Comparison of ENCODE assay signal across 8 mouse cellular contexts in the genomic region with DNA sequence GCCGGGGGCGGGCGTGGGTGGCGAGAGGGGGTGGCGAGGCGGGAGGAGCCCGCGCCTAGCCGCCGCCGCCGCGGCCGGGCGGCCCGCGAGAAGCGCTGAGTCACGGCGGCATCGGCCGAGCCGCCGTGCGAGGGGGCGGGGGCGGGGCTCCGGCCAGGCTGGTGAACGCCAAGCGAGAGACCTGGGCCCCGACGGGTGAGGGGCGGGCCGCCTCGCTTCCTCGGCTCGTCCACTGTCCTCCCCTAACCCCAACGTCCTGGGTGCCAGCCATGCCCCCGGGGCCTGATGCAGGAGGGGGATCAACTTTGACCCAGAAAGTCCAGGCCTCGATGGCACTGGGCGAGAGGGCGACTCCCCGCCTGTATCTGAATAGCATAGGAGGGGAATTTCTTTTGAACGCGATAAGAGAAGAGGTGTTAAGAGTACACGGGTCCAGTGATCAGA. TPM values are rescaled to one million over a fixed set of nuclear protein-coding genes. Genes with fewer than 3 reads are reported as not detected.
DNase-seq lines count a peak whose midpoint lies in the region; ATAC-seq lines count a peak whose summit lies in the region.

A gene (minus strand): TSS at position 136 of the 444 bp plus-strand sequence.

- no peaks in the 10 kb centered on the region for H3K4me1 ChIP-seq in intestine, embryonic 14.5 days (replicated peaks; ENCODE audit: control insufficient read depth, insufficient read depth, low read length)
- H3K4me1 ChIP-seq in limb, embryonic 12.5 days (replicated peaks), result peaks cover 3% of the 10 kb centered on the region; the same call in 1 of the 2 replicates
- H3K4me1 ChIP-seq in midbrain, embryonic 13.5 days (replicated peaks), result 0 out of 2 replicates have a peak, but pooled peaks cover 3% of the 10 kb centered on the region

- peak within 1 kb of the TSS; percentile 56 for H3K9ac ChIP-seq in intestine, embryonic 14.5 days (ENCODE audit: low read length)
- peak within 1 kb of the TSS; percentile 81 for H3K9ac ChIP-seq in limb, embryonic 12.5 days (replicated peaks)
- H3K9ac ChIP-seq in midbrain, embryonic 13.5 days (replicated peaks), result peak within 1 kb of the TSS; percentile 83

- peak within 1 kb of the TSS; percentile 78 for H3K4me2 ChIP-seq in intestine, embryonic 14.5 days (ENCODE audit: low read length)
- peak within 1 kb of the TSS; percentile 78 for H3K4me2 ChIP-seq in limb, embryonic 12.5 days
- H3K4me2 ChIP-seq in midbrain, embryonic 13.5 days (replicated peaks), result peak within 1 kb of the TSS; percentile 81

- peak within 1 kb of the TSS; percentile 52 for H3K4me3 ChIP-seq in intestine, embryonic 14.5 days (ENCODE audit: low read depth, low read length)
- peak within 1 kb of the TSS; percentile 73 for H3K4me3 ChIP-seq in limb, embryonic 12.5 days (replicated peaks)
- peak within 1 kb of the TSS; percentile 76 for H3K4me3 ChIP-seq in midbrain, embryonic 13.5 days (replicated peaks)

- WGBS in intestine, embryonic 14.5 days, result 2% methylated on average over 23 of the region's 46 CpGs
- under 1% methylated on average over 37 of the region's 46 CpGs for WGBS in limb, embryonic 12.5 days
- WGBS in midbrain, embryonic 13.5 days, result 1% methylated on average over 46 of the region's 46 CpGs

- H3K36me3 ChIP-seq in intestine, embryonic 14.5 days (ENCODE audit: control insufficient read depth, insufficient read depth, low read length), result no peaks in the 10 kb centered on the region
- H3K36me3 ChIP-seq in limb, embryonic 12.5 days, result no peaks in the 10 kb centered on the region
- no peaks in the 10 kb centered on the region for H3K36me3 ChIP-seq in midbrain, embryonic 13.5 days

- H3K9me3 ChIP-seq in intestine, embryonic 14.5 days (ENCODE audit: control insufficient read depth, low read length), result no peaks in the 10 kb centered on the region
- no peaks in the 10 kb centered on the region for H3K9me3 ChIP-seq in limb, embryonic 12.5 days
- no peaks in the 10 kb centered on the region for H3K9me3 ChIP-seq in midbrain, embryonic 13.5 days

- H3K27ac ChIP-seq in intestine, embryonic 14.5 days (ENCODE audit: low read depth), result no peak within 1 kb of the TSS
- H3K27ac ChIP-seq in limb, embryonic 12.5 days, result peak within 1 kb of the TSS; percentile 35; the same call in 1 of the 2 replicates
- 0 out of 2 replicates have a peak within 1 kb of the TSS, but pooled peaks have one; percentile 30 for H3K27ac ChIP-seq in midbrain, embryonic 13.5 days

- DNase-seq in urinary bladder, adult 2 months (ENCODE audit: low spot score), result peak; percentile 62
- DNase-seq in urinary bladder, postnatal 10 days (ENCODE audit: low spot score), result no peak
- peak; percentile 64 to 70 for DNase-seq in cerebellum, postnatal 10 days
- DNase-seq in gastrocnemius, postnatal 4 days (ENCODE audit: low spot score in 2 of 2), result peak; percentile 24 to 35
- peak; percentile 74 for DNase-seq in intestine, embryonic 14.5 days (ENCODE audit: low spot score)
- DNase-seq in thymus, postnatal 4 days, result peak; percentile 35

- no peaks in the 10 kb centered on the region for H3K27me3 ChIP-seq in intestine, embryonic 14.5 days (replicated peaks; ENCODE audit: control insufficient read depth, insufficient read depth, low read length)
- H3K27me3 ChIP-seq in limb, embryonic 12.5 days, result no peaks in the 10 kb centered on the region; the same call in 1 of the 2 replicates
- no peaks in the 10 kb centered on the region for H3K27me3 ChIP-seq in midbrain, embryonic 13.5 days

- peak; percentile 71 for ATAC-seq in intestine, embryonic 14.5 days (replicated peaks; ENCODE audit: low FRiP score, low TSS enrichment, low read depth)
- ATAC-seq in limb, embryonic 12.5 days (ENCODE audit: insufficient number of reproducible peaks, insufficient read depth, low FRiP score, low TSS enrichment, low read depth), result peak; percentile 74; the same call in 1 of the 2 replicates
- ATAC-seq in midbrain, embryonic 13.5 days, result peak; percentile 90

RNA-seq across cellular contexts. Expression of the gene that starts here (rescaled TPM):
- polyA plus RNA-seq in urinary bladder, adult 2 months (2012; rRNA removed), result 120 and 127 TPM in 2 replicates
- total RNA-seq in gastrocnemius, postnatal 4 days (2021), result 10 to 100 TPM; 20.5 to 24.0 TPM
- polyA plus RNA-seq in intestine, embryonic 14.5 days (2014; fragmentation: Nextera tagmentation; extraction: Ambion mirVana), result 11.2 and 11.6 TPM in 2 replicates
- polyA plus RNA-seq in limb, embryonic 12.5 days (2016; fragmentation: Nextera tagmentation; extraction: Ambion mirVana), result 16.8 TPM in 2 replicates
- polyA plus RNA-seq in midbrain, embryonic 13.5 days (2015; fragmentation: Nextera tagmentation; extraction: Ambion mirVana), result 18.7 and 20.1 TPM in 2 replicates
